Mouse (Mus musculus) hindbrain, embryonic 16.5 days (tissue): ENCODE results near the gene Rbms2. TPM values are rescaled to one million over a fixed set of nuclear protein-coding genes. Genes with fewer than 3 reads are reported as not detected.
"Not testable (repeated sequence)": the region's sequence is repeated elsewhere in the genome, so short reads cannot be mapped to it uniquely, and the experiment has no call there.

Source experiments
- ATAC-seq: fragments of 200-750 bp; cut with Nextera tagmentation; 2 replicates; pipeline ENCODE4 v1.8.0; 2017; ENCODE audit warnings: moderate TSS enrichment, moderate library complexity
- H3K27ac ChIP-seq: fragments of 300-500 bp; sonication (generic); 2 replicates; pipeline ENCODE4 v1.5.1; 2014; ENCODE audit warnings: low read depth, mild to moderate bottlenecking, control low read depth, low read length, moderate library complexity
- H3K27me3 ChIP-seq: fragments of 300-500 bp; sonication (generic); replicated peaks from 2 replicates; pipeline ENCODE4 v1.6.1; 2014; ENCODE audit warnings: low read length; ENCODE audit not compliant: control insufficient read depth, insufficient read depth
- H3K36me3 ChIP-seq: fragments of 300-500 bp; sonication (generic); 2 replicates; pipeline ENCODE4 v1.6.1; 2014; ENCODE audit warnings: mild to moderate bottlenecking, low read length, moderate library complexity, mixed read lengths; ENCODE audit not compliant: control insufficient read depth, insufficient read depth
- H3K4me1 ChIP-seq: fragments of 300-500 bp; sonication (generic); 2 replicates; pipeline ENCODE4 v1.6.1; 2014; ENCODE audit warnings: low read depth, low read length; ENCODE audit not compliant: control insufficient read depth, insufficient read depth
- H3K4me2 ChIP-seq: fragments of 300-500 bp; sonication (generic); 2 replicates; pipeline ENCODE4 v1.6.1; 2014; ENCODE audit warnings: mild to moderate bottlenecking, low read length, control low read depth, moderate library complexity
- H3K4me3 ChIP-seq: fragments of 300-500 bp; sonication (generic); 2 replicates; pipeline ENCODE4 v1.5.1; 2014; ENCODE audit warnings: mild to moderate bottlenecking, low read length, control low read depth, moderate library complexity
- H3K9ac ChIP-seq: fragments of 300-500 bp; sonication (generic); 2 replicates; pipeline ENCODE4 v1.6.1; 2014; ENCODE audit warnings: low read depth, mild to moderate bottlenecking, control low read depth, low read length, moderate library complexity
- H3K9me3 ChIP-seq: fragments of 300-500 bp; sonication (generic); 2 replicates; pipeline ENCODE4 v1.6.1; 2014; ENCODE audit warnings: mild to moderate bottlenecking, low read length, moderate library complexity; ENCODE audit not compliant: control insufficient read depth
- WGBS: fragments of 180-500 bp; shearing (Covaris S2); extraction: QIAGEN DNeasy Blood & Tissue Kit; methylation state at CpG from one replicate; pipeline ENCODE4 v1.1.7; 2014; 5-methylcytosine and 5-hydroxymethylcytosine counted together
- polyA plus RNA-seq: library from polyadenylated mRNA; unstranded; fragments of >200 nt; fragmentation: Nextera tagmentation; extraction: Ambion mirVana; gene quantifications from 2 replicates; pipeline ENCODE4 v1.2.1, GENCODE M21; 2015

Gene Rbms2
- polyA plus RNA-seq: 8.2 and 10.7 TPM in 2 replicates

- H3K4me3 ChIP-seq: no peak within 1 kb of the TSS
- H3K4me1 ChIP-seq: peaks cover 9% of the 10 kb centered on the region
- no peaks in the 10 kb centered on the region for H3K36me3 ChIP-seq
- H3K27ac ChIP-seq: no peak within 1 kb of the TSS
- no peak within 1 kb of the TSS for H3K4me2 ChIP-seq
- WGBS: 2% methylated on average over 6 of the region's 6 CpGs
- no peak within 1 kb of the TSS for H3K9ac ChIP-seq
- no peak for ATAC-seq
- H3K27me3 ChIP-seq: no peaks in the 10 kb centered on the region
- H3K9me3 ChIP-seq: no peaks in the 10 kb centered on the region
These were observed at the start of gene Rbms2 for GRCm38 (mm10) chr10:128179989-128180388. Gene Rbms2 (minus strand): TSS chr10:128180297.

- H3K9ac ChIP-seq: no peak overlapping the region
- no peak overlapping the region for H3K4me2 ChIP-seq
- no peaks in the 10 kb centered on the region for H3K36me3 ChIP-seq
- H3K4me1 ChIP-seq: peaks cover 7% of the 10 kb centered on the region
- ATAC-seq: no peak
- H3K27ac ChIP-seq: no peak overlapping the region
- 95% methylated on average over 8 of the region's 8 CpGs for WGBS
- no peaks in the 10 kb centered on the region for H3K9me3 ChIP-seq
- no peak overlapping the region for H3K4me3 ChIP-seq
- no peaks in the 10 kb centered on the region for H3K27me3 ChIP-seq
These were observed 47.9 kb upstream of the Rbms2 start for GRCm38 (mm10) chr10:128228009-128228408.

GRCm38 (mm10) chr10:128227592-128227991 lies 47.5 kb upstream of the Rbms2 start:
- no peak for ATAC-seq
- 81% methylated on average over 9 of the region's 9 CpGs for WGBS
- H3K27me3 ChIP-seq: no peaks in the 10 kb centered on the region
- H3K27ac ChIP-seq: no peak overlapping the region
- no peaks in the 10 kb centered on the region for H3K9me3 ChIP-seq
- H3K4me3 ChIP-seq: no peak overlapping the region
- H3K9ac ChIP-seq: no peak overlapping the region
- H3K36me3 ChIP-seq: no peaks in the 10 kb centered on the region
- no peak overlapping the region for H3K4me2 ChIP-seq
- peaks cover 4% of the 10 kb centered on the region for H3K4me1 ChIP-seq

GRCm38 (mm10) chr10:128225538-128225937 lies 45.4 kb upstream of the Rbms2 start, which contains the start of gene Mip:
Gene Mip (plus strand): TSS chr10:128225838.
- no peaks in the 10 kb centered on the region for H3K9me3 ChIP-seq
- H3K4me1 ChIP-seq: no peaks in the 10 kb centered on the region
- no peak within 1 kb of the TSS for H3K9ac ChIP-seq
- no peaks in the 10 kb centered on the region for H3K36me3 ChIP-seq
- no peak within 1 kb of the TSS for H3K4me2 ChIP-seq
- WGBS: 47% methylated on average over 4 of the region's 4 CpGs
- no peak within 1 kb of the TSS for H3K27ac ChIP-seq
- ATAC-seq: no peak
- H3K4me3 ChIP-seq: no peak within 1 kb of the TSS
- H3K27me3 ChIP-seq: no peaks in the 10 kb centered on the region

GRCm38 (mm10) chr10:128225064-128225463 lies 45.0 kb upstream of the Rbms2 start:
- whole genome bisulfite sequencing: 60% methylated on average over 5 of the region's 5 CpGs
- H3K27me3 ChIP-seq: no peaks in the 10 kb centered on the region
- H3K9me3 ChIP-seq: no peaks in the 10 kb centered on the region
- H3K9ac ChIP-seq: no peak overlapping the region
- no peaks in the 10 kb centered on the region for H3K36me3 ChIP-seq
- no peak overlapping the region for H3K4me2 ChIP-seq
- H3K4me1 ChIP-seq: no peaks in the 10 kb centered on the region
- H3K4me3 ChIP-seq: no peak overlapping the region
- no peak overlapping the region for H3K27ac ChIP-seq
- no peak for ATAC-seq

- 66% methylated on average over 16 of the region's 16 CpGs for WGBS
- Histone ChIP-seq H3K4me3 (no peak overlapping the region), H3K4me1 (no peaks in the 10 kb centered on the region), H3K9ac (no peak overlapping the region), H3K9me3 (no peaks in the 10 kb centered on the region), H3K27me3 (no peaks in the 10 kb centered on the region), H3K4me2 (no peak overlapping the region), H3K27ac (no peak overlapping the region), H3K36me3 (no peaks in the 10 kb centered on the region)
- no peak for ATAC-seq
These were observed 41.6 kb upstream of the Rbms2 start for GRCm38 (mm10) chr10:128221533-128222286.

- Histone ChIP-seq H3K27me3 (no peaks in the 10 kb centered on the region), H3K4me1 (no peaks in the 10 kb centered on the region), H3K9me3 (no peaks in the 10 kb centered on the region), H3K27ac (no peak overlapping the region), H3K4me2 (no peak overlapping the region), H3K4me3 (no peak overlapping the region), H3K36me3 (no peaks in the 10 kb centered on the region), H3K9ac (no peak overlapping the region)
- WGBS: 94% methylated on average over 18 of the region's 18 CpGs
- no peak for ATAC-seq
These were observed 38.5 kb upstream of the Rbms2 start for GRCm38 (mm10) chr10:128218387-128219117.

GRCm38 (mm10) chr10:128214981-128215380 lies 34.9 kb upstream of the Rbms2 start:
- Histone ChIP-seq H3K4me2 (no peak overlapping the region), H3K9ac (no peak overlapping the region), H3K4me3 (no peak overlapping the region), H3K27me3 (no peaks in the 10 kb centered on the region), H3K4me1 (peaks cover 13% of the 10 kb centered on the region), H3K36me3 (no peaks in the 10 kb centered on the region), H3K27ac (no peak overlapping the region), H3K9me3 (no peaks in the 10 kb centered on the region)
- whole genome bisulfite sequencing: 88% methylated on average over 5 of the region's 5 CpGs
- no peak for ATAC-seq

GRCm38 (mm10) chr10:128214112-128214511 lies 34.0 kb upstream of the Rbms2 start:
- not testable (repeated sequence) for H3K36me3 ChIP-seq, H3K27me3 ChIP-seq, H3K4me3 ChIP-seq, H3K9me3 ChIP-seq, H3K4me2 ChIP-seq, H3K27ac ChIP-seq, H3K9ac ChIP-seq, ATAC-seq
- peaks cover 13% of the 10 kb centered on the region for H3K4me1 ChIP-seq
- WGBS: 93% methylated on average over 4 of the region's 4 CpGs
